Comparison of ENCODE assay signal across 24 mouse cellular contexts in the genomic region with DNA sequence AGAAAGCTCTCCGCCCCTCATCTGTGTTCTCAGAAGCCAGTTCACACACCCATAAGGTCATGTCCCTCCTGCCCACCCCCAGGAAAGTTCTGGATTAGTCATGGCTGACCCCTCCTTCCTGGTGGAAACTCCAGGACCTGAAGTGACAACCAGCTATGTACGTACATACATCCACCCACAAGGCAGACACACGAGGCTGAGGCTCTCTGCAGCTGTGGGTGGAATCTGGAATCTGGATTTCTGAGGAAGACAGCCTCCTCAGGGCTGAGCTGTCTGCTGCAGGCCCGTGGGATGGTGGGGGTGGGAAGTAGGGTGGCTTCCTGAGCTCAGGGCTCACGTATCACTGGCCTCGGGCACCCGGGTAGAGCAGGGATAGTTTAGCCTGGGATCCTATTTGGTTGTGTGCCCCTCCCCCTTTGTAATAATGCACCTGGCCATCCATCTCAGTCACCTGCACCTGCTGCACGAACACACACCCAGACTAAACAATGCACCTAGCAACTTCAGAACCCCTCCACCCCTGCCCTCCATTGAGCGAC. TPM values are rescaled to one million over a fixed set of nuclear protein-coding genes. Genes with fewer than 3 reads are reported as not detected.
DNase-seq lines count a peak whose midpoint lies in the region; ATAC-seq and TF ChIP-seq lines count a peak whose summit lies in the region.
"Had no signal": no experiment of that assay in that cellular context is flagged by ENCODE, and none has a peak within 500 bp of the region (broad histone marks: within the 10 kb centered on the region; RNA-seq: fewer than 3 reads in every experiment).

No protein-coding gene starts in this region.

- 72% methylated on average over 9 of the region's 9 CpGs for whole genome bisulfite sequencing in hindbrain, embryonic 13.5 days
- WGBS in hindbrain, postnatal 0 days = 80% methylated on average over 9 of the region's 9 CpGs
- 58% methylated on average over 9 of the region's 9 CpGs for WGBS in intestine, embryonic 16.5 days

- H3K36me3 ChIP-seq in hindbrain, embryonic 13.5 days = peaks cover 2% of the 10 kb centered on the region; the same call in 1 of the 2 replicates
- no peaks in the 10 kb centered on the region for H3K36me3 ChIP-seq in hindbrain, postnatal 0 days (ENCODE audit: insufficient read depth, low read length)
- H3K36me3 ChIP-seq in myocyte (ENCODE audit: control insufficient read depth, insufficient read depth) = no peaks in the 10 kb centered on the region
- no peaks in the 10 kb centered on the region for H3K36me3 ChIP-seq in intestine, embryonic 16.5 days (ENCODE audit: control insufficient read depth, insufficient read depth, low read length)
- H3K36me3 ChIP-seq: forebrain, embryonic 12.5 days; heart, embryonic 13.5 days; limb, embryonic 13.5 days; liver, embryonic 13.5 days had no signal

- no peaks in the 10 kb centered on the region for H3K79me2 ChIP-seq in myocyte (ENCODE audit: control insufficient read depth, insufficient read depth)

- no peak for DNase-seq in hindbrain, postnatal 0 days (ENCODE audit: low spot score)
- peak; percentile 65 for DNase-seq in 3T3-L1 (ENCODE audit: low read depth, low spot score)
- peak; percentile 37 for DNase-seq in NIH3T3 (ENCODE audit: low read depth)
- DNase-seq in lung, postnatal 36 days = no peak
- DNase-seq: adrenal gland, postnatal 14 days; cerebellum, adult 8-10 months; cerebellum, postnatal 36 days; gastrocnemius, postnatal 14 days; heart, adult 18-20 months; heart, postnatal 14 days; kidney, adult 9 months; kidney, postnatal 14 days; layer of hippocampus, postnatal 36 days; liver, embryonic 13.5 days; lung, embryonic 14.5 days; thymus, postnatal 25 days had no signal

- H3K4me1 ChIP-seq in hindbrain, embryonic 13.5 days (replicated peaks) = peaks cover 17% of the 10 kb centered on the region
- no peaks in the 10 kb centered on the region for H3K4me1 ChIP-seq in hindbrain, postnatal 0 days (ENCODE audit: insufficient read depth, low read length)
- peaks cover 14% of the 10 kb centered on the region for H3K4me1 ChIP-seq in intestine, embryonic 16.5 days (ENCODE audit: control insufficient read depth, insufficient read depth, low read length)
- H3K4me1 ChIP-seq: liver, embryonic 13.5 days had no signal

- H3K4me3 ChIP-seq in hindbrain, embryonic 13.5 days = no peak overlapping the region
- H3K4me3 ChIP-seq in hindbrain, postnatal 0 days (ENCODE audit: low read length) = no peak overlapping the region
- H3K4me3 ChIP-seq in myocyte = no peak overlapping the region
- H3K4me3 ChIP-seq in intestine, embryonic 16.5 days (ENCODE audit: low read length) = no peak overlapping the region
- H3K4me3 ChIP-seq: forebrain, embryonic 12.5 days; heart, embryonic 13.5 days; limb, embryonic 13.5 days; liver, embryonic 13.5 days; megakaryocyte, embryonic 14.5 days had no signal

- H3ac ChIP-seq in myocyte (ENCODE audit: control insufficient read depth, insufficient read length) = no peak overlapping the region

- TF ChIP-seq CTCF in hindbrain, postnatal 0 days (IDR thresholded peaks at IDR 0.05; ENCODE audit: low read depth) = no peak

- no peak for TF ChIP-seq POLR2A in myocyte (IDR thresholded peaks at IDR 0.05; ENCODE audit: insufficient read length, low read depth)

- no peak for ATAC-seq in hindbrain, embryonic 13.5 days (ENCODE audit: low FRiP score)
- ATAC-seq in hindbrain, postnatal 0 days = no peak
- ATAC-seq in intestine, embryonic 16.5 days = no peak

- H3K9me3 ChIP-seq in hindbrain, embryonic 13.5 days = no peaks in the 10 kb centered on the region
- no peaks in the 10 kb centered on the region for H3K9me3 ChIP-seq in hindbrain, postnatal 0 days (ENCODE audit: low read length)
- no peaks in the 10 kb centered on the region for H3K9me3 ChIP-seq in intestine, embryonic 16.5 days (ENCODE audit: control insufficient read depth, low read length)
- H3K9me3 ChIP-seq: forebrain, embryonic 12.5 days; heart, embryonic 13.5 days; limb, embryonic 13.5 days; liver, embryonic 13.5 days; megakaryocyte, embryonic 14.5 days had no signal

- peak overlapping the region; percentile 10; the same call in 1 of the 2 replicates for H3K9ac ChIP-seq in hindbrain, embryonic 13.5 days
- H3K9ac ChIP-seq in hindbrain, postnatal 0 days (replicated peaks; ENCODE audit: low read length) = no peak overlapping the region
- no peak overlapping the region for H3K9ac ChIP-seq in intestine, embryonic 16.5 days (ENCODE audit: low read depth, low read length)
- H3K9ac ChIP-seq: forebrain, embryonic 12.5 days; heart, embryonic 13.5 days; hindbrain, embryonic 14.5 days; limb, embryonic 13.5 days; liver, embryonic 13.5 days; lung, embryonic 14.5 days had no signal

- H3K27me3 ChIP-seq in hindbrain, embryonic 13.5 days = no peaks in the 10 kb centered on the region
- no peaks in the 10 kb centered on the region for H3K27me3 ChIP-seq in hindbrain, postnatal 0 days (ENCODE audit: insufficient read depth, low read length)
- H3K27me3 ChIP-seq in myocyte (ENCODE audit: control insufficient read depth, insufficient read depth, insufficient read length) = no peaks in the 10 kb centered on the region
- no peaks in the 10 kb centered on the region for H3K27me3 ChIP-seq in intestine, embryonic 16.5 days (replicated peaks; ENCODE audit: control insufficient read depth, insufficient read depth, low read length)
- H3K27me3 ChIP-seq: forebrain, embryonic 12.5 days; heart, embryonic 13.5 days; limb, embryonic 13.5 days had no signal

- no peak overlapping the region for H3K4me2 ChIP-seq in hindbrain, embryonic 13.5 days
- H3K4me2 ChIP-seq in hindbrain, postnatal 0 days (ENCODE audit: low read depth, low read length) = no peak overlapping the region
- H3K4me2 ChIP-seq in myocyte (ENCODE audit: low read depth) = peak overlapping the region; percentile 23
- H3K4me2 ChIP-seq in intestine, embryonic 16.5 days (ENCODE audit: low read depth, low read length) = no peak overlapping the region
- H3K4me2 ChIP-seq: forebrain, embryonic 12.5 days; heart, embryonic 13.5 days; hindbrain, embryonic 14.5 days; limb, embryonic 13.5 days; liver, embryonic 13.5 days; lung, embryonic 14.5 days had no signal

- no peak overlapping the region for H3K27ac ChIP-seq in hindbrain, embryonic 13.5 days
- H3K27ac ChIP-seq in hindbrain, postnatal 0 days = no peak overlapping the region
- H3K27ac ChIP-seq in intestine, embryonic 16.5 days (ENCODE audit: low read length) = no peak overlapping the region
- H3K27ac ChIP-seq: forebrain, embryonic 12.5 days; heart, embryonic 13.5 days; hindbrain, embryonic 14.5 days; limb, embryonic 13.5 days; liver, embryonic 13.5 days had no signal

TF ChIP-seq in myocyte, 11 proteins besides CTCF, POLR2A, EP300 and RAD21:
- no peak for TF ChIP-seq REST (IDR thresholded peaks at IDR 0.05; ENCODE audit: insufficient read depth, insufficient read length)
- no peak for TF ChIP-seq MYOD1 (IDR thresholded peaks at IDR 0.05; ENCODE audit: control insufficient read depth in 1 of 3, insufficient read length in 2 of 3, low read depth in 2 of 3)
- no peak for TF ChIP-seq MAX (IDR thresholded peaks at IDR 0.05; ENCODE audit: low read depth)
- TF ChIP-seq CEBPB (IDR thresholded peaks at IDR 0.05; ENCODE audit: insufficient read depth, poor library complexity, severe bottlenecking) = no peak
- no peak for TF ChIP-seq MYOG (IDR thresholded peaks at IDR 0.05; ENCODE audit: control insufficient read depth in 1 of 3, insufficient read depth in 1 of 3, insufficient read length in 2 of 3, low read depth in 2 of 3)
- no peak for TF ChIP-seq TCF12 (IDR thresholded peaks at IDR 0.05; ENCODE audit: insufficient read depth, poor library complexity, severe bottlenecking)
- no peak for TF ChIP-seq POLR2AphosphoS2 (IDR thresholded peaks at IDR 0.05; ENCODE audit: insufficient read length, low read depth)
- no peak for TF ChIP-seq E2F4 (IDR thresholded peaks at IDR 0.05; ENCODE audit: insufficient read depth)
- TF ChIP-seq SRF (IDR thresholded peaks at IDR 0.05; ENCODE audit: control insufficient read depth, insufficient read length, low read depth) = no peak
- TF ChIP-seq USF1 (IDR thresholded peaks at IDR 0.05; ENCODE audit: low read depth) = no peak
- TF ChIP-seq TCF3 (IDR thresholded peaks at IDR 0.05; ENCODE audit: insufficient read length, low read depth) = no peak

RNA-seq across cellular contexts. Expression of a gene that starts 12.1 kb away (rescaled TPM):
- polyA plus RNA-seq in hindbrain, embryonic 13.5 days (2015; fragmentation: Nextera tagmentation; extraction: Ambion mirVana) = 65.3 and 67.9 TPM in 2 replicates
- 21.1 and 22.7 TPM in 2 replicates for total RNA-seq in hindbrain, postnatal 0 days (2014; rRNA removed)
- polyA plus RNA-seq in hindbrain, postnatal 0 days (2015; fragmentation: Nextera tagmentation; extraction: Ambion mirVana) = 60.1 and 64.3 TPM in 2 replicates
- polyA plus RNA-seq in myocyte (2012; fragmentation: generic; extraction: Trizol) = 20.3 TPM
- 43.0 and 46.2 TPM in 2 replicates for polyA plus RNA-seq in intestine, embryonic 16.5 days (2015; fragmentation: Nextera tagmentation; extraction: Ambion mirVana)

RNA-seq across cellular contexts. Expression of a gene that starts 12.1 kb away (rescaled TPM):
- polyA plus RNA-seq in hindbrain, embryonic 13.5 days (2015; fragmentation: Nextera tagmentation; extraction: Ambion mirVana) = 55.1 and 62.1 TPM in 2 replicates
- total RNA-seq in hindbrain, postnatal 0 days (2014; rRNA removed) = 23.6 and 28.1 TPM in 2 replicates
- polyA plus RNA-seq in hindbrain, postnatal 0 days (2015; fragmentation: Nextera tagmentation; extraction: Ambion mirVana) = 60.3 and 63.9 TPM in 2 replicates
- polyA plus RNA-seq in myocyte (2012; fragmentation: generic; extraction: Trizol) = 54.6 TPM
- 56.2 and 58.2 TPM in 2 replicates for polyA plus RNA-seq in intestine, embryonic 16.5 days (2015; fragmentation: Nextera tagmentation; extraction: Ambion mirVana)

RNA-seq across cellular contexts. Expression of a gene that starts 23.1 kb away (rescaled TPM):
- 8.6 and 9.3 TPM in 2 replicates for polyA plus RNA-seq in hindbrain, embryonic 13.5 days (2015; fragmentation: Nextera tagmentation; extraction: Ambion mirVana)
- 29.7 and 32.7 TPM in 2 replicates for total RNA-seq in hindbrain, postnatal 0 days (2014; rRNA removed)
- polyA plus RNA-seq in hindbrain, postnatal 0 days (2015; fragmentation: Nextera tagmentation; extraction: Ambion mirVana) = 9.2 TPM in 2 replicates
- polyA plus RNA-seq in myocyte (2012; fragmentation: generic; extraction: Trizol) = 17.7 TPM
- polyA plus RNA-seq in intestine, embryonic 16.5 days (2015; fragmentation: Nextera tagmentation; extraction: Ambion mirVana) = 11.3 and 12.7 TPM in 2 replicates

RNA-seq across cellular contexts. Expression of a gene that starts 28.9 kb away (rescaled TPM):
- 1,675 and 1,703 TPM in 2 replicates for polyA plus RNA-seq in hindbrain, embryonic 13.5 days (2015; fragmentation: Nextera tagmentation; extraction: Ambion mirVana)
- 3,255 and 3,584 TPM in 2 replicates for total RNA-seq in hindbrain, postnatal 0 days (2014; rRNA removed)
- polyA plus RNA-seq in hindbrain, postnatal 0 days (2015; fragmentation: Nextera tagmentation; extraction: Ambion mirVana) = 2,405 and 2,624 TPM in 2 replicates
- 670 TPM for polyA plus RNA-seq in myocyte (2012; fragmentation: generic; extraction: Trizol)
- 927 and 953 TPM in 2 replicates for polyA plus RNA-seq in intestine, embryonic 16.5 days (2015; fragmentation: Nextera tagmentation; extraction: Ambion mirVana)

RNA-seq across cellular contexts. Expression of a gene that starts 57.7 kb away (rescaled TPM):
- polyA plus RNA-seq in hindbrain, embryonic 13.5 days (2015; fragmentation: Nextera tagmentation; extraction: Ambion mirVana) = 571 and 589 TPM in 2 replicates
- 421 and 496 TPM in 2 replicates for total RNA-seq in hindbrain, postnatal 0 days (2014; rRNA removed)
- 583 and 600 TPM in 2 replicates for polyA plus RNA-seq in hindbrain, postnatal 0 days (2015; fragmentation: Nextera tagmentation; extraction: Ambion mirVana)
- polyA plus RNA-seq in myocyte (2012; fragmentation: generic; extraction: Trizol) = 252 TPM
- polyA plus RNA-seq in intestine, embryonic 16.5 days (2015; fragmentation: Nextera tagmentation; extraction: Ambion mirVana) = 75.7 and 83.4 TPM in 2 replicates

Comparison
In these comparisons a context has a peak if more than half of its experiments do, and no peak if none do; other contexts are left out.
1. DNase-seq: peak in 3T3-L1 (single experiment) and NIH3T3 (single experiment); none in hindbrain, postnatal 0 days (single experiment) and lung, postnatal 36 days (single experiment).